Mouse (Mus musculus) layer of hippocampus, postnatal 25 days (tissue): ENCODE measurements at regions not wholly inside any gene's neighbourhood (a gene's known extent, or its start where the extent isn't known, plus 50 kb on each side); places are given as distances from the start of the nearest gene placed in this dataset.

Source experiments
- DNase-seq, 2 experiments: peaks; one replicate each; pipeline ENCODE4 v3.0.0; 2022; ENCODE audit warnings: mixed read lengths in 2 of 2, low spot score in 1 of 2; ENCODE audit errors: extremely low spot score in 1 of 2

DNA sequence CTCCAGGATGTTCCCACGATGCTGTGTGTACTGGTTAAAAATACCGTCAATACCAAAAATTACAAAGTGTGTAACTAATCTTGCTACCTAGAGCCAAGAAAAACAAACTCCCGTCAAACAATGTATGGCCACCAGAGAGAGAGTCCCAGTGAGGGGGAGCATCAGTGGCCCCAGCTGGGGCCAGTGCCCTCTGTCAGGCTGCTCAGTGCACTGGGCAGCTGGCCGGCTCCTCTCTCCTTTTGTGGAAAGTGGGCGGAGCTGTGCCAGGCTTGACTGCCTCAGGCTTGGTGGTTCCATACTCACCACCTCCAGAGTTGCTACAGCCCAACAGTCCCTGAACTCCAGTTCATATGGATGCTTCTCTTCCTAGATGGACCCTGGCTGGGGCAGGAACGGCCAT, 53.8 kb upstream of the Sept5 start:
- DNase-seq = no peak

DNA sequence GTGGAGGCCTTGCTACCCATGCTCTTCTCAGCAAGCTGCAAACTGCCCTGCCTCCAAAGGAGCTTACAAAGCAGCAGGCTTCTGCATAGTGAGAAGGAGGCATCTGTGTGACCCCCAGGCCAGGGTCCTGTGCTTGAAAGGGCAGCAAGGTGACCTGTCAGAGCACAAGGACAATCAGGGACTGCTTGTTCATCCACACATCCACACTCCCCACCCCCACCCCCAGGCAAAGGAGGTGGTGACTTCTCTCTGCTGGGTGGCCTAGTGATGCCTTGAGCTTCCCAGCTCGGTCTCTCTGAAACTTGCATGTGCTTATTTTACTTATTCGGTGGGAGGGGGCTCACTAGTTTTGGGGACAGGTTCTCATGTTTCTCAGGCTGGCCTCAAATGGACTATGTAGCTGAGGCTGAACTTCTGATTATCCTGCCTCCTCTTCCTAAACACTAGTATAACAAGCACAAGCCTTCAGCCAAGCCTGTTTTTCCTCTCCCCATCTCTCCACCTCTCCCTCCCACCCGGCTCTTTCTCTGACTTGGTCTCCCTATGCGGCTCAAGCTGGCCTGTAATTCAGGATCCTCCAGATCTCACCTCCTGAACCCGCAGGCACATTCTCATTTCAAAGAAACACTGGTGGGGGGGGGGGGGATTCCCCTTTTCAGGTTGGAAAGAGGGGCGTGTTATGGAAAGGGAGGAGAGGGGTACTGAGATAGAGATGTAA, 56.4 kb upstream of the Sept5 start:
- DNase-seq = no peak

DNA sequence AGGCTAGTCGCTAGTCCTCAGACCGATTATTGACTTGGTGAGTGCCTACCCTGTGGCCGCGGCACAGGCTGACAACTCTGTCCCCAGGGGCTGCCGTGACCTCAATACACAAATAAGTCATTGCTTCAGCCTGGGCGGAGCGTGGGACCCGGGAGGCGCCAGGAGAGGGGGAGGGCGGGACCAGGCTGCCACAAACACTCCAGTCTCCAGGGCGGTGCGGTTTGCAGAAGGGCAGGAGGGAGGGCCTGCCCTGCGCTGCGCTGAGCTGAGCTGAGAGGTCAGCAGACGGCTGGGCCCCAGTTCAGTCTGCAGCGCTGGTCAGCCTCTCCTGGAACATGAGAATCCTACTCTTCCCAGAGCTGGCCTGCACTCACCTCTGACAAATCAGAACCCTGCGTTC, 57.2 kb upstream of the Sept5 start:
- DNase-seq = peak; percentile 33 to 41

DNA sequence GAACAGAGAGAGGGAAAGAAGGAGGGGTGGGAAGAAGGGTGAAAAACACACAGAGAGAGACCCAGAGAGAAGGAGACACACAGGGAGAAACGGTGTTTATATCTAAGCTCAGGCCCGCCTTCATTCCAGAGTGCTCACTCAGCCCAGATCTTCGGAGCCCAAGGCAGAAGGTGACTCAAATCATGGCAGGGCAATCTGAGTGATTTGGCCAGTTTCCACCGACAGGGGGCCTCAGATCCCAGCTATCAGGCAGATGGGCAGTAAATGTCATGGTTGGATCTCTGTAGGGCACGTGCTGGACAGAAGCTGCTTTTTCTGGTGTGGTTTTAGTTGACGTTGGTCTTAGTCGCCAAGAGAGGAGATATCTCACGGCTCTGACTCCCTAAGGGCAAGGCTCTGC, 57.6 kb upstream of the Sept5 start:
- DNase-seq = peak; percentile 13 to 37

DNA sequence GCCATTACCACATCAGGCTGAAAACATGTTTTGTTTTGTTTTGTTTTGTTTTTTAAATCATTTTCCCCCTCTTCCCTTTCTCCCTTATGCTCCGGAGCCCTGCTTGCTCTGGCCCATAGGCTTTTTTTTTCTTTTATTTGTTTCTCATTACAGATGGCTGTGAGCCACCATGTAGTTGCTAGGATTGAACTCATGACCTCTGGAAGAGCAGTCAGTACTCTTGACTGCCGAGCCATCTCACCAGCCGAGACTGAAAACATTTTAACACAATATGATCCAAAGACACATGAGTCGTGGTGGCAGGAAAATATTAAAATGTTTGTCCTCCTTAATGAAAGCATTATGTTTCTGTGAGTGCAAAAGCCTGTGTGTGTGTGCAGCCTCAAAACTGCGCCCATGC, 65.8 kb upstream of the Sept5 start:
- no peak for DNase-seq

DNA sequence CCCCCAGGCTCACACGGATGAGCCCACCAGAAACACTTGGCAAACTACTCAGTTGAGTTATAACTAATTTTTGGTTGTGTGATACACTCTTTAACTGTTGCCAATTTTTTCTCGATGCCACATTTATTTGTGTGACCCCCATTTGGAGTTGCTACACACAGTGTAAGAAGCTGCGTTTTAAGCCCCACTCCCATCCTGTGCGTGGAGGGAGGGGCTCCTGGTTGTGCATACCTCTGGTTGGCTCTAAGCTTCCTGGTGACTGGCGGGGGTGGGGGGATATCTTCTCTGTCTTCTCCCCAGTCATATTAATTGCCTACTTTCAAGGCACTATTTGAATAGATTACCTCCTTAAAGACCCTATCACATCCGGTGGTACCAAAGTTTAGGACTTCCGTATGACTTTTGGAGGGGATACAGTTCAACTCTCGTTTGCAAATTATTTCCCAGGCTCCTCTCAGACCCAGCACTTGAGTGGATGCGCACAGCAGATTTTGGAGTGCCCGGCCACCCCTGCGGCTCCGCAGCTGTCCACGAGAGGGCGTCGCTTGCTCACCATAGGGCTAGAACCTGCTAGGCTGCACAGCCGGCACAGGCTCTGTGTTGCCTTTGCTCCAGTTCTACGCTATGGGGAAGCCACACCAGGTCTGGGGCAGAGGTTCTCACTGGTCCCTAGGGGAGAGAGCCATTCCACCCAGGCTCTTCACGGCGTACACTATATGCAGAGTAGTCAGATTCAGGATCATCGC, 66.5 kb upstream of the Sept5 start:
- DNase-seq = peak; percentile 80 to 97

DNA sequence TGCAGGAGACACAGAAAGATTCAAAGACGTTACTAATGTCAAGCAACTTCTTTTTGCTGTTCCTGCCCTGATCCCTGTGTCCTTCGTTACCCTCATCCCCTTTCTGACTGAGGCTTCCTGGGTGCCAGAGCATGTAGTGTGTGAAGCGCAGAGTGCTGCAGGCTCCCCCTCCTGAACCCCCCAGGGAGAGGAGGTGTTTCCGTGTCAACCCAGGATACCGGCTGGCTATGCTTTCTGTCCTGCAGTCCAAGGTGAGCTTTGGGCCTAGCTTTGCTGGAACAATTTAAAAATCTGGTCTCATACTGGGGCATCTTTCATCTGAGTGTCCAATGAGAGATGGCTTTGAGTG, 67.0 kb upstream of the Sept5 start:
- DNase-seq = no peak

DNA sequence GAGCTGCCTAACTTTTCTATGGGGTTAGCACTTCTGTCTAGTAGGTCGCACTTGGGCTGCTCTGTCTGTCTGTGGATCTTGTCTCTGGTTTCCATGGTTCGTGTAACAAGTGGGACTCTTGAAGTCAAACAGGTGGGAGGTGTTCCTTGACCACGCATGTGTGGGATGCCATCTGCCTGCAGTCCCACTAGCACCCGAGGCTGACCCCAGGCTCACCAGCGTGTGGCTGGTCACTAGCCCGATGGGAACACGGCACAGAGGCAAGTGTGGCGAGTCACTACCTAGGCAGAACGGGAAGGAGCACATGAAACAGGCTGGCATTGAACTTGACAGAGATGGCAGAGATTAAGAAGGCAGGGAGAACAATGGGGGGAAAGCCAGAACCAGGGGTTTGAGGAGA, 72.5 kb upstream of the Cldn5 start:
- no peak for DNase-seq

DNA sequence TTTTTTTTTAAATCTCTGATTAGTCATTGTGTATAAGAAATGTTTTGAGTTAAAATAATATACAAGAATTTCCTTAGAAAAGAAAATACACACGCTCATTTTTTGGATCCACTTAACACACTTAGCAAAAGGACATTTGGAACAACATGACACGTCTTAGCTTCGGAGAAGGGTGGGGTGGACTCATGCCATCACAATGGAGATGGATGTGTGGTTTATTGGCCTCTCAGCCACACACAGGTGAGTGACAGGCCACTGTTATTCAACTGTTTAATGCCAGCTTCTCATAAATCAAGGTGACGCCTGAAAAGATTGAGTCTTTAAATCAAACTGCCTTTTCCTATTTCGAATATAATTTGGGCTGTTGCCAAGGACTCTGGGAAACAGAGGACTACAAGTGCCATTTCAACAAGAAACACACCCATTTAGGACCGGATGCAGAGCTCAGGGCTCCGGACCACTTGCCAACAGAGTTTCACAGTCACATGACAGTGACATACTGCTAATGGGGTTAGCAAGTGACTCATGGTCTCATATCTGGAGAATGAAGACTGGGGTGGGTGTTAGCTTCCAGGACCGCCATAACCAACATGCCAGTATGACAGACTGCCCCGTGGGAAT, 71.5 kb upstream of the Cldn5 start:
- no peak for DNase-seq

DNA sequence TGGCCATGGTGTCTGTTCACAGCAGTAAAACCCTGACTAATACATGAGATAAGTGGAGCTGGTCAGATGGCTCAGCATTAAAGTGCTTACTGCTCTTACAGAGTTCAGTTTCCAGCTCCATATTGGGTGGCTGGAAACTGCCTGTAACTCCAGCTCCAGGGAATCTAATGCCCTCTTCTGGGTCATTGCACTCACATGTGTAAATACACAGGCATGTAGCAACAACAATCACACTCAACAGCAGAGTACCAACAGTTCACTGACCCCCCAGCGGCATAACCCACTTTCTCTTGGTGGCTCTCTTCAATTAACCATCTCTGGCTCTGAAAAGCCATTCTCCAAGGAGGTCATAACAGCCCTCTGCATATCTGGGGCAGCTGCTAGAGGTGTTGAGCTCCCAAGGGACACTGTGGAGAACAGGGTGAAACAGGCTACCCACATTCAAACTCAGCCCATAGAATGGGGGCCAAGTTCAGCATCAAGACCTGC, 65.0 kb upstream of the Cldn5 start:
- no peak for DNase-seq

DNA sequence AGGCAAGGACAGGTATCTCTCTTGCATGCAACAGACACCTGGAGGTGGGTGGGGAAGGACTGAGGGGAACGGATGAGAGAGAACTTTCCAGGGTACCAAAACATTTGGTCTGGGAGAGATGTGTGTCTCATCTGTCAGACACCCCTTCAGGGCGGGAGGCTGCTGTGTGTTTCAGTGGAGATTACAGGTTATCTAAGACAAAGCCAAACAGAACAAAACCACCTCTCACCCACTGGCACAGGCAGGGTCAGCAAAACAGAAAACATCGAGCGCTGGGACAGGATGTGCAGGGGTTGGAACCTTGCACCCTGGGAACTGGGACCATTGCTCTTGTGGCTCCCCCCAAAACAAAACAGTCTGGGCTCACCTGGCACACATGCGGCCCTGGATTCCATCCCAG, 63.6 kb upstream of the Cldn5 start:
- DNase-seq = no peak

DNA sequence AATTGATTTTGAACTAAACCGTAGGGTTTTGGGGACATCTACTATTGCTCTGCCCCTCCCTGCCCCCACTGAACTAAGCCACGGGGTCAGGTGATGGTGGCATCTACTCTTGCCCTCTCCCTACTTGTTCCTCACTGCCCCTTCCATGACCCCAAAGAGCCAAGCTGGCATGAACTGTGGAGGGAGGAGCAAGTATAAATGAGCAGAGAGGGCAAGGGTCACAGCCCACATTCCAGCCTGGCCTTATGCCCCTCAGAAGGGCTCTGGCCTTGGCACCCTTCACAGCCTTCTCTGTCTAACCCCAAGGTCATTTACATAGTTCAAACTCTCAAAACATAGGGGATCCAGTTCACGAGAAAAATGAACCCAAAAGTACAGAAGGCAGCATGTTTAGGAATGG, 61.3 kb upstream of the Cldn5 start:
- no peak for DNase-seq

DNA sequence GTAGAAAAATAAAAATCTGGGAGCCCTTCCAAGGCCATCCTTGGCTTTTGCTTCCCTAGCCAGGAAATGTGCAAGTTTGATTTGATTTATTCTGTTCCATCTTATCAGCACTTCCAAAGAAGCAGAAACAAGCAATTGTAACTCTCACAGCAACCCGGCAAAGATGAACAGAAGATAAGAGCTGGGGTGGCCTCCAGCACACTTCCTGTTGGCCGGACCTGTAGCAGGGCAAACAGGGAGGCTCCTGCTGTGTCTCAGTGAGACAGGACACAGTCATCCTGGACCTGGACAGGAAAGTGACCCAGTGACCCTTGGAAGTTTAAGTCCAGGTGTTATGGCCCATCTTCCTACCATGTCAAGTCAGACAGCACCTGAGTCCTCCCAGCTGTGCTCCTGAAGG, 58.6 kb upstream of the Cldn5 start:
- DNase-seq = no peak

DNA sequence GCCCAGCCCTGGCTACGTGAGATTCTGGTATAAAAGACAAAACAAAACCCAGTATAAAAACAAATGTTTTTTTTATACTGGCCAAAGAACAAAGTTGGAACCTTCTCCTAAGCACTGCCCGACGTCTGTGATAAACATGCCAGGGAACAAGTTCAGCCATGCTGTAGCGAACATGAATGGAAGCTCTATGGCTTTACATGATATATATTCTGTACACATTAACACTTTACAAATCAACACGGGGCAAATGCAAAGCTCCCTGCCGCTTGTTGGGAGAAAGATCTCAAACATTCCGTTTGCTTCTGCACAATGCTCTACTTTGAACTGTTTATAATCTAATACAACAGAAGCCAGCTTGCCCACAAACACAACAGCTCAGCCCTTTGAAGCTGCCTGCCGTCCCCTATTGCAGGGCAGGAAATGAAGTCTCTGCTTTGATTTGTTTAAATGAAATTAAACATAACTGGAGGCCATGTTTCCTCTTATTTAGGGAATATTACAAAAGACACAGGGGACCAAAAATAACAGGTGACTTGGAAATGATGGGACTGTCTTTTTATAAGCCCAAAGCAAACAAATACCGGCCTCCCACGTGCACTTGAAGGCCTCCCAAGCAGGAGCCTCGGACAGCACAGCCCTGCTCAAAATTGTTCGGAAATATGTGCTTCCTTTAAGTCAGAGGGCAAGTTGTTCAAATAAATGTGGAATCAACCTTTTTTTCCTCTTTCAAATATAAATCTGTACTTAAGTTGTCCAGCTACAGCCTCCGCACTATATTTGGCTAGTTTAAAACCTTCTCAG, 56.0 kb upstream of the Cldn5 start:
- no peak for DNase-seq

DNA sequence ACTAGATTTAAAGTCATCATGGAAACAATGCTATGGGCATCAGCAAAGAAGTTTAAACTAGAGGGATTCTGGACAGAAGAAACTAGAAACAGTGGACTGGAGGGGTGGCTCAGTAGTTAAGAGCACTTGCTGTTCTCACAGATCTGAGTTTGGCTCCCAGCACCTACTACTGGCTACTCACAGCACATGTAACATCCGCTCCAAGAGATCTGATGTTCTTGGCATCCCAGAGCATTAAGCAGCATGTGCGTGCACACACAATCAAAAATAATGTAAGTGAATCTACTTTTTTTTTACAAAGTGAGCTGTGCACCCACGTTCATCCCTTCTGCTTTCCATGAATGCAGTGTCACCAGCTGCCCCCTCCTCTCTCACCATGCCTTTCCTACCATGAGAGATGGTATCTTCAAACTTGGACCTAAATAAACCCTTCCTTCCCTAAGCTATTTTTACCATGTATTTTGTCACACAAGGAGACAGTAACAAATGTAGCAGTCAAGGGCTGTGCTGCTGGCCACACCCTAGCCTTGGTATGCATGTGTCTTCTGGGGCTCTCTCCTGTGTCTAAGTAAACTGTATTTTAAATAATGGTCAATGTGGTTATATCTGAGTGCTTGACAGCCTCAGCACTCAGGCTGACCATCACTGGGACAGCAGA, 53.3 kb upstream of the Cldn5 start:
- no peak for DNase-seq

DNA sequence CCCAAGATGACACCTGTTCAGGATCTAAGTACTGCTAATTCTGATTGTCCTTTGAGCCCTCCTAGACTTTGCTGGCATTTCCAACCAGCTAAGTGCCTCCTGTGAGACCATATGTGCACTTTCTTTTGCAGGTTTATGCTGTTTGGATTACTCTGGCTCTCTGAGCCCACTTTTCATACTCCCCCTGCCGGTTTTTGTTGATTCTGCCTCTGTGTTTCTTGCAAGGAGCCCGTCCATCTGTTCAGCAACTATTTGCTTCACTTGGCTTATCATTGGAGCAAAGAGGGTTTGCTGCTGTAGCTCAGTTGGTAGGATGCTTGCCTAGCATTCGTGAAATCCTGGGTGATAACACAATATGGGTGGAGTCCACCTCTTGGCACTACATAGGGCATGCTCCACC, 52.8 kb upstream of the Cldn5 start:
- DNase-seq = no peak

DNA sequence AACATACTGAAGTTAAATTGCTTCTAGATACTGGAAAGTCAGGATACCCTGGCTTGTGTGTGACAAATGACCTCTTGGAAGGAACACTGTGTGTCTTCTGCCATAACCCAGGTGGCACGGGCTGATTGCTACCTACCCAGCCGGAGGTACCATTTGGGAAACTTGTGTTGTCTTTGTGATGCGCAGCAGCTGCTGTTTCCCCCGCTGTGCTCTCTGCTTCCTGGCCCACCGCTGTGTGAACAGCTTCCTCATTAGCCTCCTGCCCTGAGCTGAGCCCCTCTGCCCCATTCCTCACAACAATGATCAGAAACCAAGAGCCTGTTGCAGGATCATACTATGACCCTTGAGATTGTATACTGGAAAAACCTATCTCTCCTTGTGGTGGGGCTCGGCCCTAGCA, 51.9 kb upstream of the Cldn5 start:
- DNase-seq = no peak
